Mouse (Mus musculus): ENCODE measurements at regions not wholly inside any gene's neighbourhood (a gene's known extent, or its start where the extent isn't known, plus 50 kb on each side); places are given as distances from the start of the nearest gene placed in this dataset.
"Not testable (repeated sequence)": the region's sequence is repeated elsewhere in the genome, so short reads cannot be mapped to it uniquely, and the experiment has no call there.

DNA sequence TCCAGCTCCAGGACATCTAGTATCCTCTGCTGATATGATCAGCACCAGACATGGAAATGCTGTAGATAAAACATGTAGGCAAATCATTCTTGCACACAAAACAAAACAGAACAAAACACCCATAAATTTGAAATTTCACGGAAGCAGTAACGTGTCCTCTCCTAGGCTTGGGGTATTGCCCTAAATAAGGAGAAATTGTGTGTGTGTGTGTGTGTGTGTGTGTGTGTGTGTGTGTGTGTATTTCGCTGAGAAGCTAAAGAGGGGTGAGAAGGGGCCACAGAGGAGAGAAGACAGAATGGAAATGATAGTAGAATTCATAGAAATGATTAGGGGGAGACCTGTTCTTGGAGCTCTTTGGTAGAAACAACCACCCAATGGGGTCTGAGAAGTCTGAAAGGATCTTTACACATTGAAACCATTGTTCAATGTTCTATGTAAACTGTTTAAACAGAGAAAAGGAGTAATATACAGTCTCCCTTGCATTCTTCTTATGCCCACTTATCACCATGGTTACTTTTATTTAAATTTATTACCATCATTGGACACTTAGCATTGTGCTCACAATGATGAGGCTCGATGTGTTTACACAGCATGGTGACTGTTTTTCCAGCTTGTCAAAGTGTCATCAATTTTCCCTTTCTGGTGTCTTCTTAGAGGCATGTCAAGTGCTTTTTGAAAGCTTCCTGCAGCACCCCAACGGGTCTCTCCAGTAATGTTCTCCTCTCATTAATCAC is 317.3 kb upstream of the 4933412E24Rik start:
- DNase-seq (ENCODE audit: low spot score in 2 of 2), result no peak

DNA sequence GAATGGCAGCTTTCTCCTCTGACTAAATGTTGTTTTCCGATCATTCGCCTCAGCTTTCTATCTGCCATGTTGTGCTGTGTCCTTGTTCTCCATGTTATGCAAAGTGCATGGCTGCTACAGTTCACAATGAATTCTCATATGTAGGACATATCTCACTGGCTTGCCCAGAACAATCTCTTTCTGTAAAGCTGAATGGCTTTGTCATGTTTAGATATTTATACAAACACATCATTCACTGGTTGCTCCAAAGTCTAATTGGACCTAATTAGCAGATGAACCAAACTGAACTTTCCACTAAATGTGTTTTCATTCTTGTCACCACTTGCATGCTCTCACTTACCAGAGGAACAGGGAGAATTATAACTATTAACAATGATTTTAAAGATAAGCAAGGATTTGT is 301.2 kb upstream of the 4933412E24Rik start:
- DNase-seq (ENCODE audit: low spot score in 2 of 2), result no peak

DNA sequence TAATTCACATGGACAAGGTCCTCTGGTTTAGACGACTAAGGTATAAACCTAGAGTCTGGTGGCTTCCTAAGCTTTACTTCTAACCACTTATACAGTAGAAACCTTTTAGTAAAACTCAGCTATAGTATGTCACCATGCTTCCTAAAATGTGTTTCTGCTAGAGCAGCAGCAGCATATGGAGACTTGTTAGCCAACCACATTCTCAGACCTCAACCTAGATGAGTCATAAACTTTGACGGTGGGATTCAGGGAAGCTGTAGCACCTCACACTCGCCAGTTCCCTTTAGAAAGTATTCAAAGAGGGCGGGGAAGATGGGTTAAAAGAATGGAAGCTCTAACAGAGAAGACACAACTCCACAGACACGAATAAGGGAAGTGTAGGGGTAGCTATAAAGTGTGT is 298.8 kb upstream of the 4933412E24Rik start:
- no peak for DNase-seq (ENCODE audit: low spot score in 2 of 2)

DNA sequence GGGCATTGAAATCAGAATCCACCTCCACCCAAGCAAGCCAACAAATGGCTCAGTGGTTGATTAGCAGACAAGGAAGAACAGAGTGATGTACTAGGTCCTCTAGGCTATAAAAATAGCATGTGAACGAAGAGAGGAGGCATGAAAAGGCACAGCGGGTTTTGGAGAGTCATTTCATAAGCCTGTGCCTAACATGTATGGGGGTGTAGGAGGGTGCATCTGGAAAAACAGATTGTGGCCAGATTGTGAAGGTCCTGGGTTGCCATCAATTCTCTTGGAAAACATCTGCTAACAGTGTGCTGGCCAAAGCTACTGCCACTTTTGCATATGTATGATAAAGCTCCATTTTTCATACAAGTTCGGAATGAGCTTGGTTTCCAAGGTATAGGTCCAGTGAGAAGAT is 293.5 kb upstream of the 4933412E24Rik start:
- DNase-seq (ENCODE audit: low spot score in 2 of 2), result no peak

DNA sequence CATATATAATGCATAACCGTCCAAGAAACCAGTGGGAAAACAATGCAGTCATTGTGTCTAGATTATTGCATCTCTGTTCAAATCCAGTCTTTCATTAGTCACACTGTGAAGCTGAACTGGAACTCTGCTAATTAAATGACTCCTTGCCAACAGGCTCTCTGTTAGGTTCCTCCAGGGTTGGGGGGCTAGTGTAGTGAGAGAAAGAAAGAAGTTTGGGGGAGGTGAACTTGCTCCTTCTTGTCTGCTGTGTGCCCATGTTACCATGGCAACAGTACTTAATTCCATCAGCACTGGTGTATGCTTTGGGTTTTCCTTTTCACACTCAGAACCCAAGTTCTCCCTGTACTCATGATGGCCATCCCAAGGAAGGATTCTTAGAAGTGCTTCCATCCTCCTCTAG is 292.6 kb upstream of the 4933412E24Rik start:
- no peak for DNase-seq (ENCODE audit: low spot score in 2 of 2)

DNA sequence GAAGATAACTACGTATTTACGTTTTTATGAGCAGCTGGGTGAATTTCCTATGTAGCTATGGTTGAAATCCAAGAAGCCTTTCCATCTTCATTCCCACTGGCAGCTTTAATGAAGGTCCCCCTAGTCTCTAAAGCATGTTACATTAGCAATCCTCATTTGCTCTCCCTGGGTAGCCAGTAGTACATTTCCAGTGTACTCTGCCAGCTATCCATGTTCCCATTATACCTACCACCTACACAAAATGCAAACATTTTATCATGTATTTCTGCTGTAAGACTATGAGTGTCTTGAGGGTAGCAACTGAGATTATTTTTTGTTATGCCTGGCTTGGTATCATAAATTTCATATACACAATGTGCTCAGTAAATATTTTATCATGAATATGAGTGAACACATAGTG is 291.7 kb upstream of the 4933412E24Rik start:
- DNase-seq (ENCODE audit: low spot score in 2 of 2), result no peak

DNA sequence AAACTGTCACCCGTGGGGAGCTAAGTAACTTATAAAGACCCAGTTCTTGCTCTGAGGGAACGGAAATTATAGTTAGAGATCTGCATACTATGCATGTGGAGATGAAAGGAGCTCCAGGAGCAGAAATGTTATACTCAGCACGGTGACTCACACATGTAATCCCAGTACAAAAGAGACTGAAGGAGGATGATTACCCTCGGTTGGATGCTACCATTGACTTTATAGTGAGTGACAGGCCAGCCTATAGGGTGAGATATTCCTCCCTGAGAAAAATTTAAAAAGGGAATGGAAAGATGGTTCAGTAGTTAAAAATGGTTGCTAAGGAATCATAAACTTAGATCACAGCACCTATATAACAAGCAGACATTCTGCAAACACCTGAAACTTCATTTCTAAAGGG is 287.1 kb upstream of the 4933412E24Rik start:
- DNase-seq (ENCODE audit: low spot score in 2 of 2), result no peak

DNA sequence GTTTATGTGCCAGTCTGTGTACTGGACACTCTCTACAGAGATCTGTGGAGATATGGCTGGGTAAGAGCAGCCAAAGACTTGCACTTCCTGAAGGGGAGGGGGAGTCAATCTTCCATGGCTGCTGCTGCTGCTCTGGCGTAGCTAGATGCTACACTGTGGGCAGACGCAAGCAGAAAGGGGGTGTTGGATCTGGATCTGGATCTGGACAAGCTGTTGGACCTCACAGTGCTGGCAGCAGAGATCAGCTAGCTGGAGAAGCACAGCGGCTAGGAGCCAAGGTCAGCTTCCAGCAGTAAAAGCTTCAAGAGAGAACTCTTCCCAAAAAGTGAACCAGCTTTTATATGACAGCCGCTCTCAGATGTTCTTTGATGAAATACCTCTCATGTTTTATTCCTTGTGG is 285.5 kb upstream of the 4933412E24Rik start:
- no peak for DNase-seq (ENCODE audit: low spot score in 2 of 2)

DNA sequence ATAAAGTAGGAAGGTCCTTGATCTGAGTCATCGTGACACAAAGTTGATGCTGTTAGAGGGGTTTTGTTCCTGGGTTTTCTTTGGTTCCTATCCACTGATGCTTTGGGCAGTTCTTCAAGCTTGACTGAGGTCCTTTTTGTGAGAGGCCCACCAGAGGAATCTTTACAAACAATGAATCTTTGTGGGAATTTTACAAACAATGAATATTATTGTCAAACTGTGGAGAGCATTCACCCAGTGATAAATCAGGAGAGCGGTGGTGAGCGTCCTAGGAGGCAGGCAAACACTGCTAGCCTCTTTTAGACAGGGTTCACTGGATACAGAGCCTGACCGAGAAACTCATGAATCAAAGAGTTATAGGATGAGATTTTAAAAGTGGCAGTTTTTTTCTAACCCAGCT is 268.9 kb upstream of the 4933412E24Rik start:
- no peak for DNase-seq (ENCODE audit: low spot score in 2 of 2)

DNA sequence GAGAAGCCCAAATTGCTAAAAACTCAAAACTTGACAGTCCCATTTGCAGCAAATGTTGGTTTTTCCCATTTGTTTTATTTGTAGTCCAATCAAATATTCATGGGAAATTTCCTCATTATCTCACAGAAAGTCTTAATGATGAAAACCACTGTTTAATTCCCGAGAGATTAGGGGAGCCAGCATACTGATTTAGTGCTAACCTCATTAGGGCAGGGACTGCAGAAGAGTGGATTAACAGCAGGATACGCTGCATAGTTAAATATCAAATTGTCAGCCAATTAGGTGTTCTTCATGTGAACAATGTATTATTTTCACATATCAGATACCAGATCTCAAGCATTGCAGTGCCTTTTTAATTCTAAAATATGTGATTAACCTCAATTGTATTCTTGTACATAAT is 264.0 kb upstream of the 4933412E24Rik start:
- no peak for DNase-seq (ENCODE audit: low spot score in 2 of 2)

DNA sequence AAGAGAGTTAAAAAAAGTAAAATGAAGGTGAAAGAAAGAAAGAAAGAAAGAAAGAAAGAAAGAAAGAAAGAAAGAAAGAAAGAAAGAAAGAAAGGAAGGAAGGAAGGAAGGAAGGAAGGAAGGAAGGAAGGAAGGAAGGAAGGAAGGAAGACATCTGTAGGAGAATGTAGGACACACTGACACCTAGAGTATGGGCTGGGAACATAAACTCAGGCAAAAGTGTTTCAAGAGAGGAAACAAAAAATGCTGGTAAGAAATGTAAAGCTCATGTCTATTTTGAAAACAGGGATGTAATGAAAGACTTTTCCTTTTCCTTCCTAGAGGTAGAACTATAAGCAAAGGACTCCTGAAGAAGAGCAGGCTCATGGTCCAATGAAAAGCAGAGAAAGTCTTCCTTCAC is 237.2 kb upstream of the 4933412E24Rik start:
- not testable (repeated sequence) for DNase-seq (ENCODE audit: low spot score in 2 of 2)

DNA sequence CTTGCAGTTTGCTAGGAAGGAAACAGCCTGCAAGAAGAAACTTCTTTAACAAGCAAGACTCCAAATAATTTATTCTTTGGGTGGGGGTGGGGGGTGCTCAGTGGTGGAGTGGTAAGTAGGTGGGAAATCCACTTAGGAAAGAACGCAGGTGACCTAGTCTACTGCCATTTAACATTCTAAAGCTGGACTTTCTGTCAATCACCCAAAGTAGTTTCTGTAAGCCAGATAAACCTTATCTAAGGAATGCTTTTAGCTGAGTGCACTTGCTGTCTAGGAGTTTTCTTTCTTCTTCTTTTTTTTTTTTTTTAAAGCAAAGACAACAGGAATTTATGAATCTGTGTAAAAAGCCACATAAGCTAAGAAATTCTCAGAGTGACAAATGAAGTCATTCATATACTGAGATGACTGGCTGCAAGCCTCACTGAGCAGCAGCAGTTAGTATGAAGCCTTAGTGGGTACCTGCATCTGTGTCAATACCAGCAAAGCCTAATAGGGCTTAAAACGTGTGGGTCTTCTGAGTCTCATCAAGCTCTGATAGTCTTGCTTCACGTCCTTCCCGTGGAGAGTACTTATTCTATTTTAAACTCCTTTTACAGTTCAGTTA is 210.0 kb upstream of the 4933412E24Rik start:
- DNase-seq (ENCODE audit: low spot score in 2 of 2), result no peak

DNA sequence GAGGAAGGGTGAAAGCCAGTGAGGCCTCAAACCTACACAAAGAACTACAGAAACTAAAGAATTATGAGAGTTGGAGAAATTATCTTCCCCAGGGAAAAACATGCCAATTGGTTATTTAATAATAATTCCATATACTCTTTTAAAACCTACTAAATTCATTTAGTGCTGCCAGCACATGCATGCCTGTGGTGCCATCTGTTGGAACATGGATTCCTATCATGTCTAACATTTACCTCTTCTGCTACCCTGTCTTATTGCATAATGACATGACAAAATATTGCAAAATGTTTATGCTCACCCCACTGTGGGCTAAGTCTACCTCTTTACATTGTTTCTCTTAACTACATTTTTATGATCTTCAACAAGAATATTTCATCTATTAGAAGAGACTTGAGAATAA is 178.7 kb upstream of the 4933412E24Rik start:
- no peak for DNase-seq (ENCODE audit: low spot score in 2 of 2)

DNA sequence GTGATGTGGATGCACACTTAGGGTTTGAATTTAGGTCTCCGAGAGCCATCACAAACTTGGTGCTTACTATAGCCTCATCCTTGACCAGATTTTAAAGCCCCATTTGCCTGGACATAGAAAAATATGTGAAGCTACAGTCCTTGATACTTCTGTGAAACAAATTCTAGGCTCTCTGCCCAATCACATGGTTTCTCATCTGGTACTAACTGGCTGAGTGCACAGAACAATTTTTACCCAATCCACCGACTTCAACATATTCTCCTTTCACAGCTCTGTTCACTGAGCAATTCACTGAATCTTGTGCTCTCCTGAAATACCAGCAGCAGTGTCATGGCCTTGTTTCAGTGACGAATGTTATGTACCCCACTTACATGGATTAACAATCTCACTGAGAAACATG is 176.7 kb upstream of the 4933412E24Rik start:
- DNase-seq (ENCODE audit: low spot score in 2 of 2), result no peak

DNA sequence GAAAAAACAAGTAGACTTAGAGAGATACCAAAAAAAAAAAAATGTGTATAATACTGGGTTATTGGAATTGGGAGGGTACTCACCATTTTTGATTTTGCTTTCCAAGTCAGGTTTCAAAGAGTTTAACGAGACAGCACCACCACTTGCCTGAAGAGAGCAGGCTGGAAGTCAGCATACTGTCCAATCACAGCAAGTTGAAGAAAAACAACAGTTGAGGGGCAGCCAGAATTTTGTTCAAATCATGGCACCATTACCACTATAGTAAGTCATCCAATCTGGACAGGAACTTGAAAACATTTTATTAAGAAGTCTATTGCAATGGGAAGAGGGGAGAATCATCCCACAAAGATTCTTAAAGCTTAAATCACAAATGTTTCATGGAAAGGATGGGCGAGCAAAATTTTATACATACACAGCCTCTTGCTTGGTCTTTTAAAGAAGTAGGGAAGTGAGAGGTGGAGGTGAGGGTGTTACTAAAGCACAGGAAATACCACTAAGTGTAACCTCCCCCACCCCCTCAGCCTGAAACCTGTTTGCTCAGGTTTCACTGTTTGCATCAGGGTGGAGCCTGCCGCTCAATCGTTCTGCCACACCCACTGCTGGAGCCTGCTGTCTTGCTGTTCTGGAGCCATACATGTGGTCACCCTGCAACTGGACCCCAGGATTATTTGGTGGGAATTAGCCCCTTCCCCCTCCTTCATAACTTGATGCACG is 170.7 kb upstream of the 4933412E24Rik start:
- no peak for DNase-seq (ENCODE audit: low spot score in 2 of 2)

DNA sequence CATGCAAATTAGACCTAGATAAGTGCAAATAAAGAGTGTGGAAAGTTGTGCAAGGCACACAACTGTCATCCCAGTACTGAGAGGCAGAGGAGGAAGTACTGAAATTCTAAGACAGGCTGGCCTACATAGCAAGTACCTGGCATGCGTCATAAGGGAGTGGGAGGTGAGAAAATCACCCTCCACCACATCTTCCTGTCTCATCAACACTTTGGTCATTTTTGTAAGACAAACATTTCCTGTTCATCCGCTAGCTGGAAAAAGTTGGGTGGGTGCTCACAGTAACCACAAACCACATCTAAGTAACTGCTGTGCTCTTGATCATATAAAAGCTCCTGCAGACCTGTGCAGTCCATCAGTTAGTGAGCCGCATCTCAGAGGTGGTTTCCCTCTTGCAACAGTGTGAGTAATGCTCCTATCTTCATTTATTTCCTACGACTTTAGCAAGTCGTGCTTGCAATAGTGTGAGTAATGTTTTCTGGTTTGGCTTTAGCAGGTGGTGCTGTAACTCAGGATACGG is 125.2 kb upstream of the 4933412E24Rik start:
- peak; percentile 46 to 54 for DNase-seq (ENCODE audit: low spot score in 2 of 2)

DNA sequence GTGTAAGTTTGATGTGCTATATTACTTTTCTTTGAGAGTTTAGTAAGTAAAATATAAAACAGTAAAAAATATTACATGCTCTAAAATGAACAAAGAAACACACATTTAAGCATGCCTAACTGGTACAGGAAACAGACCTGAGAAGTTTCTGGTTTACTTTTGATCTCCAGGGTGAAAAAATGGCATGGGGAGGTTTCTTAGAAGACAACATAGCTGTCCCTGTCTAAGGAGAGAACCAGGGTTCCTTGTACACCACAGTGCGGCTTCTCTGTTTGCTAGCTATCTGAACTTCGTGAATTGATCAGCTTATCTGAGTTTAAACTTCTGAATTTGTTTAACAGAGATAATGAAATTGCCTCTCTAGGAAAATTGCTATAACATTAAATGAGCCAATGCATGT is 120.3 kb upstream of the 4933412E24Rik start:
- no peak for DNase-seq (ENCODE audit: low spot score in 2 of 2)

DNA sequence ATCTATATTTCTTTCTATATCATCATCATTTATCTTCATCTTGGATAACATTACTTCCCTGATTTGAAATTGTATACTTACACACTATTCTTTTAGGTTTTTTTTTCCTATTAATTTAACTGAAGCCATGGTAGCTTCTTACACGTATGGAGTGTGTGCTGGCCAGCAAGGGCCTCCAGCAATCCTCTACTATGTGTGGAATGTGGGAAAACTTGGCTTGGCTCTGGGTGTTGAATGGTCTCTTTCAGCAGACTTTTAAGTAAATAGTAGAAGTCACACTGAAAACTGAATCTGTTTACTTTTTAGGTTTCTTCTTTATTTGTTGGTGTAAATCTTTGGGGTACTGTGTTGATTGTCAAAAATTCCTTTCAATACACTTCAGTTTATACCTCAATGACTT is 118.1 kb upstream of the 4933412E24Rik start:
- DNase-seq (ENCODE audit: low spot score in 2 of 2), result no peak

DNA sequence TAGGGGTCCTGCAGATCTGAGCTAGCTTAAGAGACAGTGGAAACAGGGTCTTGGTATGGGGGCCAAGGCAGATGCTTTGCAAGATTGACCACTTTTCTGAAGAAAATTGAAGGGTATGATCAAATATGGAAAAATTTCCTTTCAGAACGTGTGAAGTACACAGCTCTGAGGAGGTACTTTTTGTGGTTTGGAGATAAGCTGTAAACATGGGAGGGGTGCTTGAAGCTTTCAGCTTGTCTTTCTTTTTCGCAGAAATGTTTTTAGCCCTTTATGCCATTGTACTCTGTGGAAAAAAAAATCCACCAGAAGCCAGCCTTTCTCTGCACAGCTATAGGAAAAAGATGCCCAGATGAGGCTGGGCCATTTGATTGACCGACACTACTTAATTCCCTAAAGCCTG is 116.3 kb upstream of the 4933412E24Rik start:
- DNase-seq (ENCODE audit: low spot score in 2 of 2), result no peak

DNA sequence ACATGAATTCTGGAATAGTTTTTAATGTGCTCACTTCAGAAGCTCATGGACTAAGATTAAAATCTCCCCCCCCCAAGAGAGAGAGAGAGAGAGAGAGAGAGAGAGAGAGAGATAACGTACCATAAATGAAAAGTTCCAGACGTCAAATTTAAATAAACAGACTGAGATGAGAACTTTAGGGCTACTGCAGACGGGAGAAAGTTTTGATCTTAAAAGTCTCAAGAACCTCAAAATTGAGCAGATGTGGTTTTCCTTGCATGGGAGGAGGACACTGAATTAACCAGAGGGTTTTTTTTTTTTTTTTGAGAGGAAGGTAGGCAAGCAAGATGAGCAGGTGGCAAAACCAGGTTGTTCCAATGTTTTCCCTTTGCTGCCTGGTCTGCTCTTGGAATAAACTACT is 108.0 kb upstream of the 4933412E24Rik start:
- DNase-seq (ENCODE audit: low spot score in 2 of 2), result no peak

DNA sequence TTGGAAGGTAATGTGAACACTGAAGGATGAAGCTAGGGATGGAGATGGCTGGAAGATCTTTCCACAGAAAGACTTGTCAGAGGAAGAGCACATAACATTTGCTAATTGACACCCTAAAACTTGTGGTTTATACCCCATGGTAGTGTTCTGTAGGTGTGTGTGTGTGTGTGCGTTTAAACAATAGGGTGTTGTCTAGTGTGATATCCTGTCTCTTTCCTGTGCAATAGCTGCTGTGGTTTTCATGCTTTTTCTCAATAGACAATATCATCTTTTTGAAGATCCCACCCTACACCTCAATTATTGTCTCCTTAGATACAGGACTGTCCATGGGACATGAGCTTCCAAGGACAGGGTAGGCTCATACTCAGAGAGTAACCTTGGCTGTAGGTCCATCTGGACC is 103.5 kb upstream of the 4933412E24Rik start:
- no peak for DNase-seq (ENCODE audit: low spot score in 2 of 2)

DNA sequence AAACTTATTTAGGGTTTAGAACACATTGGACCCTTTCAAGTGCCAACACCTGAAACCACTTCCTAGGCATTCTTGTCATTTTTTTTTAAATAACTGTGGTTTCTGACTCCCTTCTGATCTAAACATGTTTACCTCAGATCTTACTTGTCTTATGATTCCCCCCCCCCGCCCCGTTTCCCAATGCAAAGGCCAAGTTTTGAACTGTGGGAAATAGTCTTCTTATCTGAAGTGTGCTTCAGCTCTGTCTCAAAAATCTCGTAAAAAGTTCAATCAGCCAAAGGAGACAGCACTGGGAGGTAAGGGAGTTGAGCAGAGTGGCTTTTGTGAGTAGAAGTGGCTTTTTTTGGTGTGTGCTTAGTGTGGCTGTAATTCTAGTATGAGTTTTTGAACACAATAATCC is 95.5 kb upstream of the 4933412E24Rik start:
- no peak for DNase-seq (ENCODE audit: low spot score in 2 of 2)

DNA sequence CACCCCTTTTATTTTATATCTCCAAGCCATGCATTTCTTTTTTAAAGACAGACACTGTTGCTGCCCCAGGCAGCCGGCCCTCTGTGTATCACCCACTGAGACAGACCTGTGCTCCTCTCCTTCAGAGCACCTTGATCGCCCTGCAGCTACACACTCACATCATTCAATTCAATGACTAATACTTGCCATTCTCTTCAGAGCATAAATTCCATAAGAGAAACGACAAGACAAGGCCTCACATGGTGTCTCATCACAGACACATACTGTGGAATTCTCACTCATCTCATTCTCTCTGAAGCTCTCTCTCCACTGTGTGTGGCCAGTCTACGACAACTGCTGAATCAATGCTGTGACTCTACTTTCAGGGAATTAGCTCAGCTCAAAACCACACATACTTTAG is 94.6 kb upstream of the 4933412E24Rik start:
- DNase-seq (ENCODE audit: low spot score in 2 of 2), result no peak
